In the genomic region with DNA sequence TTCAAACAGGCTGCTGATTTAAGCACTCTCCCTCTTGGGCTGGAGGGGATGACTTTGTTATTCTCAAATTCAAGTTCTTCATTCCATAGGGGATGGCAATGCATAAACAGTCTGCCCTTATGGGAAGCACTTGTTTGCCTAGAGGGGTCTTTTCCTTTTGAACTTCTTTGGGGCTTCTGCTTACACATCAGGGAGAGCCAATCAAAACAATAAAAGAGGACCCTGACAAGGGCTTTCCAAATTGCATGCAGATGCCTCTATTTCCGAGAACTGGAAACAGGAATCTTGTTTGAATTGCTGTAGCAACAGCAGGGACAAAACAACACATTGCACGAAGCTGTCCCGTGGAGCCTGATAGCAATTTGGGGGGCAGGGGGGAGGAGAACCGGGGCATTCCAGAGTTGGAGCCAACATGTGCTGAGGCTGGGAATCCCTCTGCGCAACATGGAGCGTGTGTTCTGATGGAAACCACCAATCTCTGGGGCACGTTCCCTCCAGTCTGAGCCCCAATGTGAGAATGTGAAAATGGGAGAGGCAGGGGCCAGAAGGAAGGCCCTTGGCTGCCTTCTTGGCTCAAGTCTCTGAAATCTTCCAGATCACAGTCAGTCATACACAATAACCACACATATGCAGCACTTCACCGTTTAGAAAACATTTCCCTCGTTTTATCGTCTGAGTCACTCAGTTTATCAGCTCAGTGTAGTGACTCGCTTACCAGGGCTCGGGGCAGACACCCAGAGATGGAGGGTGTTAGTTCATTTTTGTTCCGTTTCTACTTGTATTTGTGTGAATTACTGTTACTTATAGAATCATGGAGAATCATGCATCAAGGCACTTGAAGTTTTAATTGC, we compare ENCODE assay signal across 11 mouse cellular contexts.
A peak's percentile ranks its signal among the peaks of the same experiment; 100 is the strongest.
DNase-seq lines count a peak whose midpoint lies in the region; ATAC-seq lines count a peak whose summit lies in the region.
"Had no signal": no experiment of that assay in that cellular context is flagged by ENCODE, and none has a peak within 500 bp of the region (broad histone marks: within the 10 kb centered on the region; RNA-seq: fewer than 3 reads in every experiment).

No protein-coding gene starts in this region.

- no peaks in the 10 kb centered on the region for H3K9me3 ChIP-seq in midbrain, embryonic 10.5 days (replicated peaks)
- H3K9me3 ChIP-seq in midbrain, embryonic 16.5 days (replicated peaks; ENCODE audit: control insufficient read depth, low read length, poor library complexity, severe bottlenecking), result no peaks in the 10 kb centered on the region
- H3K9me3 ChIP-seq in lung, embryonic 15.5 days, result no peaks in the 10 kb centered on the region
- H3K9me3 ChIP-seq: liver, embryonic 13.5 days; neural tube, embryonic 13.5 days had no signal

- WGBS in midbrain, embryonic 10.5 days, result 72% methylated on average over 13 of the region's 13 CpGs
- 76% methylated on average over 13 of the region's 13 CpGs for WGBS in midbrain, embryonic 16.5 days
- WGBS in lung, embryonic 15.5 days, result 45% methylated on average over 13 of the region's 13 CpGs

- H3K4me1 ChIP-seq in midbrain, embryonic 10.5 days, result peaks cover 7% of the 10 kb centered on the region
- no peaks in the 10 kb centered on the region for H3K4me1 ChIP-seq in midbrain, embryonic 16.5 days (ENCODE audit: control insufficient read depth, insufficient read depth, low read length)
- no peaks in the 10 kb centered on the region for H3K4me1 ChIP-seq in lung, embryonic 15.5 days
- H3K4me1 ChIP-seq: liver, embryonic 13.5 days; neural tube, embryonic 13.5 days had no signal

- no peak for ATAC-seq in midbrain, embryonic 16.5 days
- ATAC-seq in lung, embryonic 15.5 days (ENCODE audit: borderline replicate concordance, extremely low read depth, low FRiP score, low TSS enrichment), result peak; percentile 49; the same call in 1 of the 2 replicates
- ATAC-seq: forebrain, embryonic 14.5 days had no signal

- 0 out of 2 replicates have a peak overlapping the region, but pooled peaks have one; percentile 9 for H3K27ac ChIP-seq in midbrain, embryonic 10.5 days (replicated peaks)
- no peak overlapping the region for H3K27ac ChIP-seq in midbrain, embryonic 16.5 days (ENCODE audit: low read length)
- peak overlapping the region; percentile 15 for H3K27ac ChIP-seq in lung, embryonic 15.5 days
- H3K27ac ChIP-seq: hindbrain, embryonic 14.5 days; liver, embryonic 13.5 days; neural tube, embryonic 13.5 days had no signal

- no peak overlapping the region for H3K9ac ChIP-seq in midbrain, embryonic 16.5 days (ENCODE audit: low read depth, low read length)
- H3K9ac ChIP-seq in lung, embryonic 15.5 days, result no peak overlapping the region
- H3K9ac ChIP-seq: hindbrain, embryonic 14.5 days; liver, embryonic 13.5 days; neural tube, embryonic 13.5 days had no signal

- H3K27me3 ChIP-seq in midbrain, embryonic 10.5 days (ENCODE audit: low read depth, poor library complexity, severe bottlenecking), result no peaks in the 10 kb centered on the region
- no peaks in the 10 kb centered on the region for H3K27me3 ChIP-seq in midbrain, embryonic 16.5 days (ENCODE audit: control insufficient read depth, insufficient read depth, low read depth, low read length)
- H3K27me3 ChIP-seq in lung, embryonic 15.5 days, result no peaks in the 10 kb centered on the region
- H3K27me3 ChIP-seq: liver, embryonic 13.5 days; neural tube, embryonic 13.5 days had no signal

- H3K4me2 ChIP-seq in midbrain, embryonic 16.5 days (ENCODE audit: low read length), result no peak overlapping the region
- no peak overlapping the region for H3K4me2 ChIP-seq in lung, embryonic 15.5 days
- H3K4me2 ChIP-seq: hindbrain, embryonic 14.5 days; liver, embryonic 13.5 days; neural tube, embryonic 13.5 days had no signal

- peak; percentile 27 for DNase-seq in midbrain, embryonic 10.5 days (ENCODE audit: low spot score)
- DNase-seq in forelimb bud, embryonic 11.5 days (ENCODE audit: low read depth, low spot score), result peak; percentile 77
- DNase-seq in layer of hippocampus, postnatal 25 days (ENCODE audit: extremely low spot score in 1 of 2, low spot score in 1 of 2), result no peak
- DNase-seq in thymus, adult 18-20 months, result no peak
- DNase-seq in layer of hippocampus, adult 11-12 months (ENCODE audit: low spot score), result no peak
- DNase-seq: liver, embryonic 13.5 days had no signal

- no peaks in the 10 kb centered on the region for H3K36me3 ChIP-seq in midbrain, embryonic 10.5 days
- H3K36me3 ChIP-seq in midbrain, embryonic 16.5 days (ENCODE audit: control insufficient read depth, insufficient read depth, low read length), result no peaks in the 10 kb centered on the region
- no peaks in the 10 kb centered on the region for H3K36me3 ChIP-seq in lung, embryonic 15.5 days
- H3K36me3 ChIP-seq: liver, embryonic 13.5 days; neural tube, embryonic 13.5 days had no signal

- H3K4me3 ChIP-seq in midbrain, embryonic 10.5 days, result no peak overlapping the region
- no peak overlapping the region for H3K4me3 ChIP-seq in midbrain, embryonic 16.5 days (ENCODE audit: low read depth, low read length)
- no peak overlapping the region for H3K4me3 ChIP-seq in lung, embryonic 15.5 days
- H3K4me3 ChIP-seq: liver, embryonic 13.5 days; neural tube, embryonic 13.5 days had no signal

Comparison
In these comparisons a context has a peak if more than half of its experiments do, and no peak if none do; other contexts are left out.
1. DNase-seq: peak in midbrain, embryonic 10.5 days (single experiment) and forelimb bud, embryonic 11.5 days (single experiment); none in layer of hippocampus, postnatal 25 days (0 of 2), thymus, adult 18-20 months (0 of 2) and layer of hippocampus, adult 11-12 months (single experiment).